Mouse (Mus musculus): ENCODE results near the gene Olfr959. TPM values are rescaled to one million over a fixed set of nuclear protein-coding genes. Genes with fewer than 3 reads are reported as not detected.

Olfr959 gene
- polyA plus RNA-seq, 2 experiments, result not detected

- Histone ChIP-seq H3K27me3 (ENCODE audit: control insufficient read depth, insufficient read depth, low read length) (no peaks in the 10 kb centered on the region), H3K4me2 (ENCODE audit: low read depth) (no peak overlapping the region), H3K36me3 (replicated peaks; ENCODE audit: control insufficient read depth, insufficient read depth, low read depth) (no peaks in the 10 kb centered on the region), H3K9me3 (ENCODE audit: control insufficient read depth, low read length) (no peaks in the 10 kb centered on the region), H3K9ac (replicated peaks) (no peak overlapping the region), H3K27ac (no peak overlapping the region), H3K4me1 (replicated peaks; ENCODE audit: control insufficient read depth in 2 of 2, insufficient read depth in 2 of 2, low read length in 1 of 2) (no peaks in the 10 kb centered on the region), H3K4me3 (ENCODE audit: insufficient read depth in 1 of 2, low read depth in 2 of 2, low read length in 2 of 2) (no peak overlapping the region)
- 68% methylated on average over 1 of the region's 1 CpGs for WGBS (ENCODE audit: insufficient replicate concordance)
- DNase-seq (ENCODE audit: low read depth in 3 of 3, low spot score in 3 of 3), result no peak
- ATAC-seq (ENCODE audit: insufficient read depth), result no peak
- TF ChIP-seq EP300 (IDR thresholded peaks at IDR 0.05; ENCODE audit: low read depth), result no peak
- TF ChIP-seq CTCF (IDR thresholded peaks at IDR 0.05; ENCODE audit: low read depth), result no peak
These were observed 51.6 kb downstream of the Olfr959 start for GRCm38 (mm10) chr9:39523616-39524285.

Other genes with a start within 250 kb of the Olfr959 start
- not detected in 2 replicates for gene Olfr948, start 249.5 kb downstream of the Olfr959 start, polyA plus RNA-seq (2012; rRNA removed)
- not detected in 2 replicates for gene Olfr948, start 249.5 kb downstream of the Olfr959 start, polyA plus RNA-seq (2014; fragmentation: Nextera tagmentation; extraction: Ambion mirVana)
- not detected in 2 replicates for gene Olfr951, start 188.2 kb downstream of the Olfr959 start, polyA plus RNA-seq (2012; rRNA removed)
- gene Olfr951, start 188.2 kb downstream of the Olfr959 start, polyA plus RNA-seq (2014; fragmentation: Nextera tagmentation; extraction: Ambion mirVana), result not detected in 2 replicates
- gene Olfr952, start 148.4 kb downstream of the Olfr959 start, polyA plus RNA-seq (2012; rRNA removed), result not detected in 2 replicates
- not detected in 2 replicates for gene Olfr952, start 148.4 kb downstream of the Olfr959 start, polyA plus RNA-seq (2014; fragmentation: Nextera tagmentation; extraction: Ambion mirVana)
- gene Olfr954, start 118.9 kb downstream of the Olfr959 start, polyA plus RNA-seq (2012; rRNA removed), result not detected in 2 replicates
- not detected in 2 replicates for gene Olfr954, start 118.9 kb downstream of the Olfr959 start, polyA plus RNA-seq (2014; fragmentation: Nextera tagmentation; extraction: Ambion mirVana)
- gene Olfr955, start 103.6 kb downstream of the Olfr959 start, polyA plus RNA-seq (2012; rRNA removed), result not detected in 2 replicates
- gene Olfr955, start 103.6 kb downstream of the Olfr959 start, polyA plus RNA-seq (2014; fragmentation: Nextera tagmentation; extraction: Ambion mirVana), result not detected in 2 replicates
- not detected in 2 replicates for gene Olfr44, start 81.6 kb downstream of the Olfr959 start, polyA plus RNA-seq (2012; rRNA removed)
- gene Olfr44, start 81.6 kb downstream of the Olfr959 start, polyA plus RNA-seq (2014; fragmentation: Nextera tagmentation; extraction: Ambion mirVana), result not detected in 2 replicates
- gene Olfr957, start 59.8 kb downstream of the Olfr959 start, polyA plus RNA-seq (2012; rRNA removed), result not detected in 2 replicates
- gene Olfr957, start 59.8 kb downstream of the Olfr959 start, polyA plus RNA-seq (2014; fragmentation: Nextera tagmentation; extraction: Ambion mirVana), result not detected in 2 replicates
- gene Olfr958, start 21.5 kb downstream of the Olfr959 start, polyA plus RNA-seq (2012; rRNA removed), result not detected in 2 replicates
- gene Olfr958, start 21.5 kb downstream of the Olfr959 start, polyA plus RNA-seq (2014; fragmentation: Nextera tagmentation; extraction: Ambion mirVana), result not detected in 2 replicates
- 1.0 and 1.3 TPM in 2 replicates for gene AW551984, start 28.8 kb upstream of the Olfr959 start, polyA plus RNA-seq (2012; rRNA removed)
- gene AW551984, start 28.8 kb upstream of the Olfr959 start, polyA plus RNA-seq (2014; fragmentation: Nextera tagmentation; extraction: Ambion mirVana), result 1.5 and 2.1 TPM in 2 replicates
- not detected in 2 replicates for gene Olfr148, start 35.1 kb upstream of the Olfr959 start, polyA plus RNA-seq (2012; rRNA removed)
- gene Olfr148, start 35.1 kb upstream of the Olfr959 start, polyA plus RNA-seq (2014; fragmentation: Nextera tagmentation; extraction: Ambion mirVana), result not detected in 2 replicates
- not detected in 2 replicates for gene Olfr960, start 45.8 kb upstream of the Olfr959 start, polyA plus RNA-seq (2012; rRNA removed)
- not detected in 2 replicates for gene Olfr960, start 45.8 kb upstream of the Olfr959 start, polyA plus RNA-seq (2014; fragmentation: Nextera tagmentation; extraction: Ambion mirVana)
- not detected in 2 replicates for gene Olfr961, start 69.5 kb upstream of the Olfr959 start, polyA plus RNA-seq (2012; rRNA removed)
- not detected in 2 replicates for gene Olfr961, start 69.5 kb upstream of the Olfr959 start, polyA plus RNA-seq (2014; fragmentation: Nextera tagmentation; extraction: Ambion mirVana)
- gene Olfr963, start 91.6 kb upstream of the Olfr959 start, polyA plus RNA-seq (2012; rRNA removed), result not detected in 2 replicates
- not detected in 2 replicates for gene Olfr963, start 91.6 kb upstream of the Olfr959 start, polyA plus RNA-seq (2014; fragmentation: Nextera tagmentation; extraction: Ambion mirVana)
- gene Olfr149, start 131.5 kb upstream of the Olfr959 start, polyA plus RNA-seq (2012; rRNA removed), result not detected in 2 replicates
- gene Olfr149, start 131.5 kb upstream of the Olfr959 start, polyA plus RNA-seq (2014; fragmentation: Nextera tagmentation; extraction: Ambion mirVana), result not detected in 2 replicates
- gene Olfr965, start 135.8 kb upstream of the Olfr959 start, polyA plus RNA-seq (2012; rRNA removed), result not detected in 2 replicates
- gene Olfr965, start 135.8 kb upstream of the Olfr959 start, polyA plus RNA-seq (2014; fragmentation: Nextera tagmentation; extraction: Ambion mirVana), result not detected in 2 replicates
- gene Olfr150, start 155.4 kb upstream of the Olfr959 start, polyA plus RNA-seq (2012; rRNA removed), result not detected in 2 replicates
- gene Olfr150, start 155.4 kb upstream of the Olfr959 start, polyA plus RNA-seq (2014; fragmentation: Nextera tagmentation; extraction: Ambion mirVana), result not detected in 2 replicates
- not detected in 2 replicates for gene Olfr967, start 170.7 kb upstream of the Olfr959 start, polyA plus RNA-seq (2012; rRNA removed)
- not detected in 2 replicates for gene Olfr967, start 170.7 kb upstream of the Olfr959 start, polyA plus RNA-seq (2014; fragmentation: Nextera tagmentation; extraction: Ambion mirVana)
- not detected in 2 replicates for gene Olfr968, start 207.7 kb upstream of the Olfr959 start, polyA plus RNA-seq (2012; rRNA removed)
- not detected in 2 replicates for gene Olfr968, start 207.7 kb upstream of the Olfr959 start, polyA plus RNA-seq (2014; fragmentation: Nextera tagmentation; extraction: Ambion mirVana)
- not detected in 2 replicates for gene Olfr969, start 215.4 kb upstream of the Olfr959 start, polyA plus RNA-seq (2012; rRNA removed)
- not detected in 2 replicates for gene Olfr969, start 215.4 kb upstream of the Olfr959 start, polyA plus RNA-seq (2014; fragmentation: Nextera tagmentation; extraction: Ambion mirVana)
- gene Olfr970, start 233.3 kb upstream of the Olfr959 start, polyA plus RNA-seq (2012; rRNA removed), result not detected in 2 replicates
- gene Olfr970, start 233.3 kb upstream of the Olfr959 start, polyA plus RNA-seq (2014; fragmentation: Nextera tagmentation; extraction: Ambion mirVana), result not detected in 2 replicates

All from liver, embryonic 14.5 days (tissue).